ENCODE assay signal across 1 mouse cellular context in the genomic region with DNA sequence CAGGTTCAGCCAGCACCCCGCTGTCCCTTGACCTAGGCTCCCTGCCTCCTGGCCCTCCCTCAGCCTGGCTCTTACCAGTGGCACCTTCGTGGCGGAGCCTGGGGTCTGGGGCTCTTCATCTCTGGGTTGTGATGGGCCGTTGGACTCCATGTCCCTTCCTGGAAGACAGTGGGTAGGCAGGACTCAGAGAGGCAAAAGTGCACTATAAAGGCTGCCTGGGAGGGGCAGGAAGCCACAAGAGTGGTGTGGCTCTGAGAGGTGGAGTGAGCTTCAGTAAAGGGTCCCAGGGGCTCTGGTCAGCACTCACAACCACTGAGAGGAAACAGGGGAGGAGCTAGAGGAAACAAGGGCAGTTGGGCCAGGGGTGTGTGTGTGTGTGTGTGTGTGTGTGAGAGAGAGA.
TF ChIP-seq lines count a peak whose summit lies in the region.

No protein-coding gene starts in this region.

TF ChIP-seq in CH12.LX, 34 proteins besides CTCF, POLR2A, EP300 and RAD21 (continued from another document):
- peak; percentile 33; the same call in 1 of the 2 replicates for TF ChIP-seq IRF4 (IDR thresholded peaks at IDR 0.05; ENCODE audit: low read depth, low read length)
- peak; percentile 17; the same call in 1 of the 2 replicates for TF ChIP-seq BHLHE40 (IDR thresholded peaks at IDR 0.05; ENCODE audit: low read depth, low read length)
- TF ChIP-seq JUND (conservative IDR thresholded peaks at IDR 0.05; ENCODE audit: low read depth, low read length) = no peak
- no peak for TF ChIP-seq MEF2A (IDR thresholded peaks at IDR 0.05; ENCODE audit: borderline replicate concordance, low read depth, low read length)
- TF ChIP-seq TCF12 (IDR thresholded peaks at IDR 0.05; ENCODE audit: low read depth, low read length) = no peak
- no peak for TF ChIP-seq GABPA (IDR thresholded peaks at IDR 0.05; ENCODE audit: insufficient replicate concordance, low read depth, low read length)
TF ChIP-seq in CH12.LX: peak in this region for 2.
